Mouse (Mus musculus): ENCODE measurements around the gene Nlrp4a. TPM values are rescaled to one million over a fixed set of nuclear protein-coding genes. Genes with fewer than 3 reads are reported as not detected.
"Not testable (repeated sequence)": the region's sequence is repeated elsewhere in the genome, so short reads cannot be mapped to it uniquely, and the experiment has no call there.

Nlrp4a gene
- not detected for total RNA-seq (2021)
- long read RNA-seq, experiment 1: 0 reads
- long read RNA-seq, experiment 2: 0 reads

DNA sequence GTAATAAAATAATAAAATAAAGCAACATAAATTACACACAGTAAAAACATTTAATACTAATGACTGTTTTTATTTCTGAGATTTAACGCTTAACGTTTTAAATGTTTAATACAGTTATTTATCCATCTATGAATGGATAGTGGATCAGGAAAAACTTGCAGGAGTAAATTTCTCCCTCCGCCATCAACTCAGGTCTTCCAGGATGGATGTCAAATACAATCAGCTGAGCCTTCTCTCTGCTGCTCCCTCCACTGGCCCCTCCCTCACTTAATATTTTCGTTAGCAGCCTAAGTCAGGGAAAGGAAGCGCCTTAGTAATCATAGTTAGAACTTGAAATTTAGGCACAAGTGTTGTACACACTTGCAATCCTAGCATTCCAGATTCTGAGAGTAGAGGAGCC, at the start of gene Nlrp4a:
Gene Nlrp4a, plus strand, starts transcription at position 301 of the 400 bp plus-strand sequence.
- no peak for DNase-seq

DNA sequence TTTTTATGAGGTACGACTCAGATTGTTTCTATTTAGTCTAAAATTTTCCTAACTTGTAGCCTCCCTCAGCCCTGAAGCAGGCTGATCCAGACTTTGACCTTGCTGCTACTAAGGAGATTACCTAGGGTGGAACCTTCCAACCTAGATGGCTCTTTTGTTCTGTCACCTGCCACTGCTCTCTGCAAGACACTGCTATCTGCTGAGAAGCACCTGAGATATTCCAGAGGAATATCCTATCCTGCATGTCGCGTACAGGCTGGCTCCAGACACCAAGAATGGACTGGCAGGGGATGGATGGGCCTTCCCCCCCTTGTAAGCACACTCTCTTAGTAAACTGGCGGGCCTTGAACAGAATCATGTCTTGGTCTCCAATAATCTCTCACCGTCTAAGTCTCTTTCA, 48.2 kb upstream of the Nlrp4a start:
- not testable (repeated sequence) for DNase-seq

DNA sequence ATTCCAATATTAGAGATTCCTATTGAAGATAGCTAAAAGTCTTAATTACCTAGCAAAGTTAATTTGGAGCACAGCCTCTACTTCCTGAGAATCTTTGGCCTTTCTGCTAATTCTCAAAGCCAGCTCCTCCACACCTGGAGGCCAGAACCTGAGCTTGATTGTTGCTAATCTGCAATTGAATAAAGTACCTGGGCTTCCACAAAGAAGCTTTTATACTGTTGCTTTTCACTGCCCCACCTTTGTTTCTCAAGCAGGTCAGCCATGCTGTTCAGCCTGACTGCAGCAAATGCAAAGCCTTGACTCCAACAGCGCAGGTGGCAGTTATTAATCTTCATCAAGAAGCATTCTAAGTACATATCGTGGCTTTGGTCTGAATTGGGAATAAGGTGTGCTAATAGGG, 43.8 kb upstream of the Nlrp4a start:
- not testable (repeated sequence) for DNase-seq

DNA sequence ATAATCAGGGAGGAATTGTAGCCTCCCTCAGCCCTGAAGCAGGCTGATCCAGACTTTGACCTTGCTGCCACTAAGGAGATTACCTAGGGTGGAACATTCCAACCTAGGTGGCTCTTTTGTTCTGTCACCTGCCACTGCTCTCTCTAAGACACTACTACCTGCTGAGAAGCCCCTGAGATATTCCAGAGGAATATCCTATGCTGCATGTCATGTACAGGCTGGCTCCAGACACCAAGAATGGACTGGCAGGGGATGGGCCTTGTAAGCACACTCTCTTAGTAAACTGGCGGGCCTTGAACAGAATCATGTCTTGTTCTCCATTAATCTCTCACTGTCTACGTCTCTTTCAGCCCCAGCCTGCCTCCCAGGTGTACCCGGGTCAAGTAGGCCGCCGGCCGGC, 43.1 kb upstream of the Nlrp4a start:
- DNase-seq: not testable (repeated sequence)

DNA sequence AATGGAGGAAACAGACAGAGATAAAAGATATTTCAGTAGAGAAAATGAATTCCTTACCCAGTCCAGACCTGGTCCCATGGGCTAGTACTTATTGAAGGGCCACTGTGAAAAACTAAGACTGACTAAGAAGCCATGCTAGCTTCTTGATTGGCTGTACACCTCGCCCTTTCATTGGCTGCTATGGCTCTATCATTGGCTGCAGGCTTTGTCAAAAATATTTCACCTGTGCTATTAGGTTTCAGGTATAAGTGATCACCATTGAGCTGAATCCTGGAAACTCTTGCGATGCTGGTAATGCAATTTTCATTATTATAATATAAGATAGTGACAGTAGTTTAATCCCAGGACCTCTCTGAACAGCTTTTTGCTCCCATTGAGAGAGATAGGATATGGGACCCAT, 31.3 kb upstream of the Nlrp4a start, which contains the start of gene Nlrp9c:
Gene Nlrp9c, minus strand, starts transcription at position 101 of the 400 bp plus-strand sequence.
- not testable (repeated sequence) for DNase-seq

DNA sequence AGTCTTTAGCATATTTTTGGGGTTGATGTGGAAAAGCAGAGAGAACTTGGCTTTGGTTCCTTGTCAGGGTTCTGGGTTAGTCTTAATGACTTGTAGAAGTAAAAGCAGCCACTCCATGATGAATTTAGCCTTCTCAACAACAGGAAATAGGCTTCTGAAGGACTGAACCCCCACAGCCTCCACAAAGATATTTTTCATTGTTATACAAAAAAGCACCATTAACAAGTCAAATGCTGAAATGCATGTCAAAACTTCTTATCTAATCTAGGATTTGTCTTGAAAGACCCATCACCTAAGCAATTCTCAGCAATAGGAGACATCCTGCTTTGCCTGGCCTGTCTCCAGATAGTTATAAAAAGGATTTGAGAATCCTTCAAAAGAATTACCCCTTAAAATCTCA, 41.8 kb downstream of the Nlrp4a start:
- DNase-seq: no peak

DNA sequence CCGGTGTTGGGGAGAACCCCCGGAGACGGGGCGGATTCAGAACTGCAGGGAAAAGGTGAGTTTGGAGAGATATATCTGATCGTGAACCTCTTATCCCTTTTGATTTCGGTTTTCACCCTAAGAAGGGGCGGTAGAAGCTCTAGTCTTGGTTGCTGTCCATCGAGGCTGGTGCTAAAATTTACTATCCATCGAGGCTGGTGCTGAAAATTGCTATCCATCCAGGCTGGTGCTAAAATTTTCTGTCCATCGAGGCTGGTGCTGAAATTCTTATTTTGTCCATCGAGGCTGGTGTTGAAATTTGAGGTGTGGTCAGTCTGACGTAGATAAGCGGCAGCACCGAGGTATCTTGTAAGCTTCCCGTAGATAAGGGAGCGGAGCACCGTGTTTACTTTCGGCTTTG, 54.6 kb downstream of the Nlrp4a start:
- DNase-seq: not testable (repeated sequence)

Other genes with a start within 250 kb of the Nlrp4a start
- not detected for gene Vmn1r184, start 174.8 kb upstream of the Nlrp4a start, total RNA-seq (2021)
- gene Cyp2a4, start 127.9 kb upstream of the Nlrp4a start, total RNA-seq (2021): not detected
- not detected for gene Nlrp9c, start 31.4 kb upstream of the Nlrp4a start, total RNA-seq (2021)
- gene Nlrp9a, start 99.9 kb downstream of the Nlrp4a start, total RNA-seq (2021): not detected
- not detected for gene Vmn1r185, start 183.4 kb downstream of the Nlrp4a start, total RNA-seq (2021)